Mouse (Mus musculus) thymus, postnatal 36 days (tissue): ENCODE measurements around the gene Eif3l.
"Not testable (repeated sequence)": the region's sequence is repeated elsewhere in the genome, so short reads cannot be mapped to it uniquely, and the experiment has no call there.

ENCODE experiments used
- DNase-seq, 2 experiments: peaks; one replicate each; pipeline ENCODE4 v3.0.0; 2022; ENCODE audit warnings: mixed read lengths in 2 of 2

Gene Eif3l

DNA sequence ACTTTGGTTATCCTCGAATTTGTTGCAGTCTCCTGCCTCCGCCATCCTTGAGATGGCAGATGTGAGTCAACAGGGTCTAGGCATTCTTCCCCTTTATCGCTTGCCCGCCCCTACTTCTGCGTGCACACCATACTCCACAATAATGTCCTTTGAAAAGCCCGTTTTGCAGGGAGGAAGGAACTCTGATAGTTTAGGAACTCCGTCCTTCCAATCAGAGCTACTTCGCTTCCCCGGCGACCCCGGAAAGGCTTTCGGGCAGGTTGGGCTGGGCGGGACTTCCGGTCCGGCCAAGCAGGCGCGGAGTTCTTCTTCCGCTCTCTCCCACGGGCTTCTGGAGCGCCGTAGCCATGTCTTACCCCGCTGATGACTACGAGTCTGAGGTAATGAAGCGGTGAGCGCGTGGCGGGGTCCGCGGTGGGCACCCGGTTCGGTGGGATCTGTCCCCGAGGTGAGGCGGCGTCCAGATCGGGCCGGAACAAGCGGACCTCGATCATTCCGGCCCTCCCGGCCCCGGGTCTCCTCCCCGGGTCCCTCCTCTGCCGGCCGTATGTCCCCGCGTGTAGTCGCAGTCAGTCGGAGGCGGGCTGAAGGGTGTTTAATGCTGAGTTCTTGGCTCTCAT lies at the start of gene Eif3l:
Gene Eif3l, plus strand, starts transcription at position 267 of the 620 bp plus-strand sequence.
- DNase-seq, result peak; percentile 83 to 86

DNA sequence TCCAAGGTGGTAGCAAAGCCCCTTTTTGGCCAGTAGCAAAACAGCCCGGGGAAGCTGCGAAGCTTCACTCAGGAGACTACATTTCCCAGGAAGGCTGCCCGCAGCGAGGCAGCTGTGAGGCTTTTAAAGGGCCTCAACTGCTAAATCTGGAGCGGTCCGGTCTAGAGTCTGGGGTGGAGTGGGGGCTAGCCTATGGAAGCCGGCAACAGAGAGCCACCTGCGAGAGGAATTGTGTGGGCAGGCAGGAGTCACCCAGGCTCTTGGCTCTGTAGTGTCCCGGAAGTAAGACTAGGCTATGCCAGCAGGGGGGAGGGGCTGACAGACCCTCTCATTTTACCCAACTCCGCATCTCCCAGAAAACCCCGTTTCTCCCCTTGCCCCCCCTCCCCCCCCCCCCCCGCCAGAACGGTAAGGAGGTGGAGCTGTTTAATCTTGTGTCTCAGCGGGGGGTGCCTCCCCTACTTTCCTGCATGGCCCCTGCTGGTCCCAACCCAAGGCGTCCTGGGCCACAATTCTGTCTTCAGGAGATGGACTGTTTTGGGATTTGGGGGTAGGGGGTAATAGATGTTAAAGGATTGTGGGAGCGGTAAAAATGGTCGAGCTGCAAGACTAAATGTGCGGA lies 49.2 kb upstream of the Eif3l start:
- DNase-seq, result no peak

DNA sequence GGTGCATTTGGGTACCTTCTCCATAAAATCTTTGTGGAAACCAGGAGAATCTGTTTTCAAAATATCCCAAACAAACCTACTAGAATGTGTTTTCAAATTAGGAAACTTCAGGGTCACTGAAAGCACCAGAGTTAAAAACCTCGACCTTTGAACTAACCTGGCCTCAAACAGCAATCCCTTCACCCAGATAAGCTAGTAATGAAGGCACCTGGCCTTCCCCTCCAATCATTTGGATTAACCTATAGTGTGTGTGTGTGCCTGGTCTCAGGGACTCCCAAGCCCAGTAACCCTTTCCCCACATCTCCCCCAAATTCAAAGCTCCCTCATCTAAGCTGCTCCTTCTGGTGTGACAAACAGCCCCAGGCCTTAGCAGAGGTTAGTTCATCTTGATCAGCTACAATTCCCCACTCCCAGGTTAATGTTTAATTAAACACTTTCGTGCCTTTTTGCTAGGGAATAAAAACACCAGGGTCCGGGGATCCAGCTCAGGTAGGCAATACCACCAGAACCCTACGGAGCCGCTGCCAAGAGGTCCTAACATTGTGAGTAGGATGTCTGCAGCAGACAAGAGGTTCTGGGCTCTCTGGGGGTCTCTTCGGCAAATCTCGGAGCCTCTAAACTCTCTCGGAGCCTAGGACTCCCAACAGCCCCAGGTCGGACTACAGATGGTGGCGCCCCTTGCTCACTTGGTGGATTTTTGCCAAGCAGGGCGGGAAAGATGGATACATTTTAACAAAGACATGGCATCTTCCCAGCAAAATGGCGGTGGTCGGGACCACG lies 48.3 kb upstream of the Eif3l start:
- no peak for DNase-seq

DNA sequence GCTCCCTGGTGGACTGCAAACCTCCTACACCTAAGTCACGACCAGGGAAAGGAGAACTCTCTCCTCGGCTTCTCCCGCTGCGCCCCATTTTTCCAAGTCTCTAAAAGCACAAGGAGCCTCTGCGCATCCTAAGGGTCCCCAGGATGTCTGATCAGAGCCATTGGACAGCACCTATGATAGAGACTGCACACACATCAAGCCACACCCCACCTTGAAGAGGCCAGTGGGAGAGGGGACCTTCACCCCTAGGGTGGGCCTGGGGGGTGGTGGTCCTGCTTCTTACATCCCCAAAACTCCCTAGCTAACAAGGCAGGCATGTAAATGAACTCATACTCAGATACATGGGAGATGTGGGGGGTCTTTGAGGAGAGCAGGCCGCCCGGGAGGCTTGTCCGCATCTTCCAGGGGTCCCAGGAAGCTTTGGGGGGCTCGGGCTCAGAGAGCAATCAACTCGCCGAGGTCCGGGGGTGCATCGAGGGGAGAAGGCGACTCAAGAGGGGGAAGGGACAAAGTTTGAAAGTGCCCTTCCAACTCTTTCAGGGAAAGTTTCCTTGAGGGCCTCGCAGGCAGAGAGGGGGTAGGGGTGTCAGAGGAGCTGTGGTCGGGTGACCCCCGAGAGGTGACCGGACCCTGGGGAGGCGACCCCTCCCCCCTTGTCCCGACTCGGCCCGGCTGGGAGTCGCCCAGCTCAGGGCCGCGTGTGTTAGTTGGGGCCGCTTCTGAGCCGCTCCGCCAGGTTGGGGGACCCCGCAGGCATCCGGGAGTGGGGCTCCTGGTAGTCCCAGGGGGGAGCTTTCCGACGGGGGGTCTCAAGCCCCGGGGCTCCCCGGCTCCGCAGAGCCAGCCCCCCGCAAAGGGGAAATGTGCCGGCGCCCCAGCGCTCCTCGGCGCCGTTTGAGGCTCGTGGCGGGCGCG lies 47.4 kb upstream of the Eif3l start:
- peak in 1 of 2 experiments; percentile 34 for DNase-seq

DNA sequence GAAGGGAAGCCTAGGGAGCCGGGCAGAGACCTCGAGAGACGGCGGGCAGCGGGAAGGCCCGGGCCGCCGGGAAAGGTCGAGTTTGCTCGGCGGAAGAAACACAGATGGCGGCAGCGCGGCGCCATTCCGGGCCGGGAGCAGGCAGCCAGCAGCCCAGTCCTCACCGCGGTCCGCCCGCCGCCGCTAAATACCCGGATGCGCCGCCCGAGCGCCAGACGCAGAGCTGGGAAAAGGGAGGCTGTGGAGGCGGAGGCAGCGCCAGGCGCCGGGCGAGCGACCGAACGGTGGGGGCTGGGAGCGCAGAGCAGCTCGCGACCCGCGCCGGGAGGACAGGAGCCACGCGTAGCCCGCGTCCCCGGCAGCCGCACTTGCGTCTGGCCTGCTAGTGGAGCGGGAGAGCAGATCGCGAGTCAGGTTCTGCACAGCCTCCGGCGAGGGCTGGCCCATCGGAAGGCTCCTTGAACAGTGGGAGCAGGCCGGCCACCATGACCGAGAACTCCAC lies 46.7 kb upstream of the Eif3l start, which contains the start of gene H1f0:
Gene H1f0, plus strand, starts transcription at position 214 of the 502 bp plus-strand sequence.
- DNase-seq, result peak; percentile 75 to 80

DNA sequence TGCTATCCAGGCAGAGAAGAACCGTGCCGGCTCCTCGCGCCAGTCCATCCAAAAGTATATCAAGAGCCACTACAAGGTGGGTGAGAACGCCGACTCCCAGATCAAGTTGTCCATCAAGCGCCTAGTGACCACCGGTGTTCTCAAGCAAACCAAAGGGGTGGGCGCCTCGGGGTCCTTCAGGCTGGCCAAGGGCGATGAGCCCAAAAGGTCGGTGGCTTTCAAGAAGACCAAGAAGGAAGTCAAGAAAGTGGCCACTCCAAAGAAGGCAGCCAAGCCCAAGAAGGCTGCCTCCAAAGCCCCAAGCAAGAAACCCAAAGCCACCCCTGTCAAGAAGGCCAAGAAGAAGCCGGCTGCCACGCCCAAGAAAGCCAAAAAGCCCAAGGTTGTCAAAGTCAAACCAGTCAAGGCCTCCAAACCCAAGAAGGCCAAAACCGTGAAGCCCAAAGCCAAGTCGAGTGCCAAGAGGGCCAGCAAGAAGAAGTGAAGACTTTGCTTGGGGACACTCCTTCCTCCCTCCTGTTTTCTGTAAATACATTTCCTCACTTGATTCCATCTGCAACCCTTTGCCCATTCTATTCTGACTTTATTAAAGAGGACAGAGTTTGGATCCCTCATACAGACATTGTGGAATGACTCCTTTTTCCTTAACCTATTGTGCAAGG lies 46.0 kb upstream of the Eif3l start:
- DNase-seq, result no peak

DNA sequence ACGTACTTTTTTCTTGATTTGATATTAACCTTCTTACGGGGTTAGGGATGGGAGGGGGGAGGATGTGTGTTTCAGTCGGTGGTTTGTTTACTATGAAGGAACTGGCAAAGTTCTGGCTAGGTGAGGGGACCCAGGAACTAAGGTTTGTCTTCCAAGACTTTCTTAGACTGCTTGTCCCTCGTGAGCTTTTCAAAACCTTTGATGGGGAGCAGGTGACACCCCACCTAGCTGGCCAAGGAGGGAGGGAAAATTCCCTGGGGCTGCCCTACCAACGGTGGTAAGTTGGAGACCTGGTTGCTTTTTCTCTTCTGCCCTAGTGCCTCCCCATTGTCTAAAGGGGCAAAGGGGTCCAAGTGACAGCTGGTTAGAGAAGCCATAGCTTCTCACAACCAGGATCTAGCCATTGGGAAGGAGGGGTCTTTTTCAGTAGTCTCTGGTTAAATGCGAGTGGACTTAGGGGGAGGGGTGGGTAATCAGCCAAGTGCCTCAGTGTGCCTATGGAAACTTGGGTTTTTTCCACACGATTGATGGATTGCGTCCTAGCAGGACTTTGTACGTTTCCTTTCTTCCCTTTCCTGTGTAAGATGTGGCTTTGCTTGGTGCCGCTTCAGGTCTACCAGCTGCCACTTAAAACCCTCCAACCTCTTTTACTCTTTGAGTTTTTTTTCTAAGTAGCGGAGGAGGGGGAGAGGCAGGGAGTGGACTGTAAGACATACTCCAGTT lies 45.3 kb upstream of the Eif3l start:
- DNase-seq, result no peak

DNA sequence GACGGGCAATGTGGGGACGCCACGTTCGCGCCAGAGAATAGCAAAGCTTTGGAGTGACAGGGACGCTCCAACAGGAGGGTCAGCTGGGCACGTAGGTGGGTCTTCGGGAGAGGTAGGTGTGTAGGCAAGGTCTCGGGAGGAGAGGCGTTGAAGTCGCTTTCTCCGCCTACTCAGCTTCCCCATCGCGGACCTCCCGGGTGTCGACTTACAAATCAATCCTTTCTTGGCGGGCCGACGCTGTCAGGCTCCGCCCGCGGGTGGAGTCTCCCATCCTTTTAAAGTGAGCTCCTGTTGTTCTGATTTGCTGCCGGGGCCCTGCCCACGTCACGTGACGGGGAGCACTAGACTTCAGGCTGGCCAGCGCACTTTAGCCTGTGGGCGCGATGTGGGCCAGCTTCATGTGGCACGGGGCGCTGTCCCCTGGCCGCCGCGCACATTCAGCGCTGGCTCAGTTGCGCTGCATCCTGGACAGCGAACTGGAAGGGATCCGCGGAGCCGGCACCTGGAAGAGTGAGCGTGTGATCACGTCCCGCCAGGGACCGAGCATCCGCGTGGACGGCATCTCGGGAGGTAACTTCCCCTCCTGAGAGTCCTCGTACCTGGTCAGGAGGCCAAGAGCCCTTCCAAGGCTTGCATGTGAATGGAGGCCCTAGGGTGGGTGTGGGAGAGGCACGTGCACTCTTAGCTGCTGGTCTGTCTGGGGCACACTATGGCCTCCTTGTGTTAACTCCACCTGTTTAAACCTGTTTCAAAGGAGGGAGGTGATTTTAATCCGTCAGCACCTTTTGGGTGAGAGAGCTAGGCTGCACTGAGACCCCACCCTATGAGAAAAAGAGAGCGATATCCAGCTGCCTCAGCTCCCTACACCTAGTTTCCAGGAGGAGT lies 44.2 kb upstream of the Eif3l start:
- peak; percentile 46 to 59 for DNase-seq

DNA sequence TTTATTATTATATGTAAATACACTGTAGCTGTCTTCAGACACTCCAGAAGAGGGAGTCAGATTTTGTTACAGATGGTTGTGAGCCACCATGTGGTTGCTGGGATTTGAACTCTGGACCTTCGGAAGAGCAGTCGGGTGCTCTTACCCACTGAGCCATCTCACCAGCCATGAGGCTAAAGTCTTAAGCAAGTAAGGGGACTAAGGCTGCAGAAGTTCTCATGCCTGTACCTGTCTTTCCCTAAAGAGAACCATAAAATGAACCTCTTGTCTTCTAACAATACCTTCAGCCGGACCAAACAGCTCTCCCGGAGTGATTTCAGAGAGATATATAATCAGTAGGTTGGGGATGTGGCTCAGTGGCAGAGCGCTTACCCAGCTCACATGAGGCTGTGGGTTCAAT lies 43.1 kb upstream of the Eif3l start:
- not testable (repeated sequence) for DNase-seq

DNA sequence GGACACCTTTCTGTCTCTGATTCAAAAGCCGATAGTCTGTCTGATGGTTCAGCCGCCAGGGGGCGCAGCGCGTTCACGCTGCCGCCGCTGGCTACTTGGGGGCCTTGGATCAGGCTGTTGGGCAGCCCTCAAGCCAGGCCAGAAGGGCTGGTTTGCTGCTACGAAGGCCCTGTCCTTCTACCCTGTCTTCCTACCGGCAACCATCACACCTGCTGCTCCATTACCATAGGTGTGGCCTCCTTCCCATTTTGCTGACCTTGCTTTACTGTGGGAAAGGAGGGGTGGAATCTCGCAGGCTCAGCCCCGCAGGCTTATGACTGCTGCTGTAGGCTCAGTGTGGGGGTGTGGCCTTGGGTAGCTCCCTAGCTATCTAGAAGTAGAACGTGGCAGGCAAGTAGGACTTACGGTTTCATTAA lies 37.1 kb upstream of the Eif3l start:
- DNase-seq, result peak; percentile 53 to 66

DNA sequence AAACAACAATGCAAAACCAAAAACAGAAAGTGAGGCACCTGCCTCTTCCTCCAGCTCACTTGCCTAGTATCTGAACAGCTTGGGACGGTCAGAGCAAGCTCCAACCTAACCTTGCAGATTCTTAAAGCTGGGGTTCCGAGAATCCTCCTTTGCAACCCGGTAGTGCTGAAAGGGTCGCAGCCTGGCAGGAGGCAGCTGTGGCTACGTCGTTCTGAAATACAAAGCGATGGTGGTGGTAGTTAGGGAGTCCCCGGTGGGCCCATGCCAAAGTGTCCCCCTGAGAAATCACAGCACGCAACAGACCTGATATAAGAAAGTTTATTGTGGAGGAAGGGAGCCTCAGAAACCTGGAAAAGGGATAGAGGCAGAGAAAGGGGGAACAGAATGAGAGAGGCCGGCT lies 36.6 kb upstream of the Eif3l start:
- DNase-seq, result no peak

DNA sequence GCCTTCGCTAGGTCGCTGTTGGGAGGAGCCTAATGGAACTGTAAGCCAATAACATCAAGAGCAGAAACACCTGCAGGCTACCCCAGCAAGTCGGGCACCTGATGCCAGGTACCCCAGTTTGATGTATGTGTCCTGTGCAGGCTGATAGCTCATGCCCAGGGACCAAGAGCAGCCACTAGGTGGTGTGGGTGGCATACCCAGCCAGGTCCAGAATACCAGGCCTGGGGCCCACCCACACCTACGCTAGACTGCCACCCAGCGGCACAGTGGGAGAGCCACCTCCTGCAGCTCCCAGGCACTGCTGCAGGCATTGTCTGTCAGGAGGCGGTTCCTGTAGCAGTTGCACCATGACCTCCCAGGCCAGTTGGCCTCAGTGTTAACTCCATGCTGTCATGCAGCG lies 36.1 kb upstream of the Eif3l start:
- peak; percentile 90 for DNase-seq

DNA sequence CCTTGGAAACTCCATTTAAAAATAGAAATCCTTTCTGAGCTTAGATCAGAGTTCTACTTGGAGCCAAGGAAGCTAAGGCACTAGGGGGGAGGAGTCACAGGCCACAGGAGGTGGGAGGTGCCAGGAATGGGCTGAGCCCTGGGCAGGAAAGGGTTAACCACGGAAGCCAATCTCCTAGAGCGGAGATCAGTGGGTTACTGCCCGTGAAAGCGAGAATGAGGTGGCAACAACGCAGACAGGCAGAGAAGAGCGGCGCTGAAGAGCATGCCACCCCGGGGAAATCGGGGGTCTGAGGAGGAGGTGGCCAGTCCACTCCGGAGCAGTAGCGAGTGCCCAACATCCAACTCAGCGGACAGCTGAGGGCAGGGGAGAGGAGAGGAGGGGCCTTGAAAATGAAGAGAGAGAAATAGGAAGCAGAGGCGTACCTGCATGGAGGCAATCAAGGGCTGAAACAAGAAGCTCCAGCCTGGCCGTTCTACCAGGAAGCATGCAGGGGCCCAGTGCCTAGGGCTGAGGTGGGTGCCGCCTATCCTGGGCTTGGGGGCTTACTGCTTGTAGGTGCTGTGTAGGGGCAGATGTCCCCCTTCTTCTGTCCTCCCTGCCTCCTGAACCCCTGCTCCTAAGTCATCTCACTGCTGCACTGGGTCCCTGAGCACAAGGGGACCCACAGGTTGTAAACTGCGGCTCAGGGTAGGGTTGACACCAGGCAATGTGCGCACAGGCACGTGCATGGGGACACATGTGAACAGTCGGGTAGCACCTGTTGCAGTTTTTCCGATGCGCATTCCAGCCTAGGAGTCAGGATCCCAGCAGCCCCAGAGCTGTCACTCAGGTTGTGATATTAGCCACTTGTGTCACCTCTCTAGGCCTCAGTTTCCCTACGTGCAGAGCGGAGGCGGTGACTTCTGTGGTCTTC lies 34.2 kb upstream of the Eif3l start:
- DNase-seq, result no peak

DNA sequence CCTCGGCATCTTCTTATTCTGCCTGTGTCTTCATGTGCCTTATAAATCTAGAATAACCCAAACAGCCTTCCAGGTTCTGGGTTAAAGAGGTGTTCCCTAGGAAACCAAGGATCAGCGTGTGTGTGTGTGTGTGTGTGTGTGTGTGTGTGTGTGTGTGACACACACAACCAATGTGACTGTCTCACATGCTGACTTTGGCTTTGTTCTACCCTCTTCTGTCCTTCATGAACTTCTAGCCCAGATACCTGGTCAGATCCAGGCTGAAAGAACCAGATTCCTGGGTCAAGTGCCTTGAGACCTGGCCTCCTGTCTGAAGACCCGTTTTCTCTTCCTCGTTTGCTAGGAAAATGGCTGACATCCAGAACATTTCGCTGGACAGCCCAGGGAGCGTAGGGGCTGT lies 33.4 kb upstream of the Eif3l start, which contains the start of gene Galr3:
Gene Galr3, plus strand, starts transcription at position 301 of the 400 bp plus-strand sequence.
- no peak for DNase-seq

DNA sequence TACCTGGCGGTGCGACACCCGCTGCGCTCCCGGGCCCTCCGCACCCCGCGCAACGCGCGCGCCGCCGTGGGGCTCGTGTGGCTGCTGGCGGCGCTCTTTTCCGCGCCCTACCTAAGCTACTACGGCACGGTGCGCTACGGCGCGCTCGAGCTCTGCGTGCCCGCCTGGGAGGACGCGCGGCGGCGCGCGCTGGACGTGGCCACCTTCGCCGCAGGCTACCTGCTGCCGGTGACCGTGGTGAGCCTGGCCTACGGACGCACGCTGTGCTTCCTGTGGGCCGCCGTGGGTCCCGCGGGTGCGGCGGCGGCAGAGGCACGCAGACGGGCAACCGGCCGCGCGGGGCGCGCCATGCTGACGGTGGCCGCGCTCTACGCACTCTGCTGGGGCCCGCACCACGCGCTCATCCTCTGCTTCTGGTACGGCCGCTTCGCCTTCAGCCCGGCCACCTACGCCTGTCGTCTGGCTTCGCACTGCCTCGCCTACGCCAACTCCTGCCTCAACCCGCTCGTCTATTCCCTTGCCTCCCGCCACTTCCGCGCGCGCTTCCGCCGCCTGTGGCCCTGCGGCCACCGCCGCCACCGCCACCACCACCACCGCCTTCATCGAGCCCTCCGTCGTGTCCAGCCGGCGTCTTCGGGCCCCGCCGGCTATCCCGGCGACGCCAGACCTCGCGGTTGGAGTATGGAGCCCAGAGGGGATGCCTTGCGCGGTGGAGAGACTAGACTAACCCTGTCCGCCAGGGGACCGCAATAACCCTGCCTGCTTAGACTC lies 32.1 kb upstream of the Eif3l start:
- DNase-seq, result no peak

DNA sequence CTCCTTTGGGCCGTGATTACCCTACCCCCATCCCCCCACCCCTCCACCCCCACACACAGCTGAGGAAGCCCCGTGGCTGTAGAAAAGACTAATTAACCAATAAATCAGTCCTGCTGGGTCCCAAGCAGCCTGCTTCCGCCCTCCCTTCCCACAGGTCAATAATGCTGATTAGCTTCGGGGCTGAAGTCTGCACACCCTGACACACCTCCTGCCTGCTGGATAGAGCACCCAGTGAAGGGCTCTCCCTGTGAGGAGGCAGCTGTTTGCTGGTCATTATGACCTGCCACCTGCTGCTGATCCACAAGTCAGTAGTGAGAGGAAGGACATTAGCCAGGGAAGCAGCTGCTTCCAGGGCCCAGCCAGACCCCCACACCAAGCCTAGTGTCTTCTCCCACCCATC lies 30.1 kb upstream of the Eif3l start:
- DNase-seq, result no peak

DNA sequence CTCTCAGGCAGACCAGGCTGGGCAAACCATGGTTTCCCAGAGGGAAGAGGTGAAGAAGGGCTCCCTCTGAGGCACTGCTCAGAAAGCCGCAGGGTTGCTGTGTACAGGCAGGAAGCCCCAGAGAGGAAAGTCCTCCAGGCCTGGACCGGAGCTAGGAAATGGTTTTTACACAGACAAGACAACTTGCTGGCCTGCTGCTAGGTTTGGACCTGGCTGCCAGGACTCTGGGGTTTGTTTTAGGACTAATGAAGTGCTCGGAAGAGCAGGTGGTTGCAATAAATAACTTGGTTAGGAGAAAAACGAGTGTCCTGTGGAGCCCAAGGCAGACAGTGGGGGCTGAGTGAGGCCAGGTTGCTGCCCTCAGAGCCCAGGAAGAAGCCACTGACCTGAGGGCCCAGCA lies 26.8 kb upstream of the Eif3l start:
- DNase-seq, result no peak

DNA sequence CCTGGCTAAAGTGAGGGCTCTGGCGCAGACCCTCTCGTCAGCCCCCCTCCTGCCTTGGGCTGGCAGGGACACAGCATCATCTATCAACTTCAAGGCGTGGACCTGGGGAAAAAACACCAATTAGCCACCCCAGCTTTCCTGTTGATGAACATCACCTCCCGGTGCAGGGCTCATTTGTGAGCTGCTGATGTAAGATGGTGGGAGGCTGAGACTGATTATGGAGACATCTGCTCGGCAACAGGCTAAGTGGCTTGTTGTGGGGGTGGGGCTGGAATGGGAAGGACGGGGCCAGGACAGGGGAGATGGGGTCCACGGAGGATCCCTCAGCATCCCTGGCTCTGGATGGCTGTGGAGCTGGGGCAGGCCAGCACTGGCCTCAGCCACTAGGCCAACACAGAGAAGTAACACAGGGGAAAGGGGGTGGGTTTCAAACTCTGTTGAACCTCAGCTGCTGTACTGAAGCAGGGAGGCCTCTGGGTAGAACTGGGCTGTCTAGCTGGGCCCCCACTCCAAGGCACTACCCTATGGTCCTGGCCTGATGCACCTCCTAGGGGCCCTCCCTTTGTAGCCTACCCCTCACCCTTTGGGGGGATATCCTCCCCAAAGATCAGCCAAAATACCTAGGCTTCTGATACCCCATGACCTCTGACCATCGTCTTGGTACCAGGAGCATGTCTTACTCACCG lies 24.7 kb upstream of the Eif3l start:
- no peak for DNase-seq
